Mouse (Mus musculus) embryonic facial prominence, embryonic 15.5 days (tissue): ENCODE measurements around the gene Gm11596. TPM values are rescaled to one million over a fixed set of nuclear protein-coding genes. Genes with fewer than 3 reads are reported as not detected.
"Not testable (repeated sequence)": the region's sequence is repeated elsewhere in the genome, so short reads cannot be mapped to it uniquely, and the experiment has no call there.

Experiments used
- ATAC-seq: fragments of 200-750 bp; cut with Nextera tagmentation; 2 replicates; pipeline ENCODE4 v1.8.0; 2017; ENCODE audit warnings: low read depth, moderate TSS enrichment; ENCODE audit not compliant: insufficient number of reproducible peaks, low FRiP score, low TSS enrichment
- H3K27ac ChIP-seq: fragments of 300-500 bp; sonication (generic); replicated peaks from 2 replicates; pipeline ENCODE4 v1.5.1; 2015; ENCODE audit warnings: mild to moderate bottlenecking, inconsistent platforms
- H3K27me3 ChIP-seq: fragments of 300-500 bp; sonication (generic); 2 replicates; pipeline ENCODE4 v1.6.1; 2015; ENCODE audit warnings: inconsistent platforms
- H3K36me3 ChIP-seq: fragments of 300-500 bp; sonication (generic); 2 replicates; pipeline ENCODE4 v1.6.1; 2015; ENCODE audit warnings: mild to moderate bottlenecking, inconsistent platforms
- H3K4me1 ChIP-seq: fragments of 300-500 bp; sonication (generic); 2 replicates; pipeline ENCODE4 v1.6.1; 2015; ENCODE audit warnings: inconsistent platforms
- H3K4me2 ChIP-seq: fragments of 300-500 bp; sonication (generic); replicated peaks from 2 replicates; pipeline ENCODE4 v1.6.1; 2015; ENCODE audit warnings: mild to moderate bottlenecking, inconsistent platforms
- H3K4me3 ChIP-seq: fragments of 300-500 bp; sonication (generic); replicated peaks from 2 replicates; pipeline ENCODE4 v1.5.1; 2015; ENCODE audit warnings: mild to moderate bottlenecking, inconsistent platforms
- H3K9ac ChIP-seq: fragments of 300-500 bp; sonication (generic); 2 replicates; pipeline ENCODE4 v1.6.1; 2015; ENCODE audit warnings: inconsistent platforms
- H3K9me3 ChIP-seq: fragments of 300-500 bp; sonication (generic); replicated peaks from 2 replicates; pipeline ENCODE4 v1.6.1; 2016; ENCODE audit warnings: inconsistent platforms
- WGBS: fragments of 180-500 bp; shearing (Covaris S2); methylation state at CpG from one replicate; pipeline ENCODE4 v1.1.7; 2015; 5-methylcytosine and 5-hydroxymethylcytosine counted together
- polyA plus RNA-seq: library from polyadenylated mRNA; unstranded; fragments of >200 nt; fragmentation: Nextera tagmentation; extraction: Ambion mirVana; gene quantifications from 2 replicates; pipeline ENCODE4 v1.2.1, GENCODE M21; 2015

Gene Gm11596
- 0.15 and 0.51 TPM in 2 replicates for polyA plus RNA-seq

GRCm38 (mm10) chr11:99793367-99793766, at the start of gene Gm11596:
Gene Gm11596, minus strand, starts transcription at chr11:99793467.
- Histone ChIP-seq H3K27me3 (no peaks in the 10 kb centered on the region; the same call in 1 of the 2 replicates), H3K4me2 (no peak within 1 kb of the TSS), H3K9ac (no peak within 1 kb of the TSS), H3K4me3 (no peak within 1 kb of the TSS), H3K9me3 (no peaks in the 10 kb centered on the region), H3K27ac (no peak within 1 kb of the TSS), H3K4me1 (no peaks in the 10 kb centered on the region), H3K36me3 (no peaks in the 10 kb centered on the region)
- 78% methylated on average over 2 of the region's 2 CpGs for WGBS
- no peak for ATAC-seq

DNA sequence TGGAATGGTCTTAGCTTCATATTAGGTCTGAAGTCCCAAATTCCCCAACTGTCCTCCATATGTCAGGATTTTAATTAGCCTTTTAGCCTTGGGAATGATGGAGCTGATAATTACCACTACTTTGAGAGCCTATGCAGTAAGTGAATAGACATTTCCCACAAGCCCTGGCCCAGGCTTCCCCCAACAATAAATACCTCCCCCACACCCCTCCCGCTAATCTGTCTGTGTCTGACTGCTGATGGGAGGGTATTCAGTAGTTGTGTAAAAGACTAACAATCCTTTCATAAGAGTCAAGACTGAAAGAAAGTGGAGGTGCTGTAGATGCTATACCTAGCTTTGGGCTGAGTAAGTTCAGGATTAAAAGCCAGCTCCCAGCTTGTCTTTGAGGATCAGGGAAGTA, 48.9 kb upstream of the Gm11596 start:
- WGBS, result 87% methylated on average over 1 of the region's 1 CpGs

GRCm38 (mm10) chr11:99837966-99838365, 44.7 kb upstream of the Gm11596 start, which contains the start of gene 2300003K06Rik:
Gene 2300003K06Rik, minus strand, starts transcription at chr11:99838066.
- no peaks in the 10 kb centered on the region for H3K4me1 ChIP-seq
- 54% methylated on average over 1 of the region's 1 CpGs for WGBS
- H3K9me3 ChIP-seq, result no peaks in the 10 kb centered on the region
- no peaks in the 10 kb centered on the region for H3K36me3 ChIP-seq
- no peaks in the 10 kb centered on the region for H3K27me3 ChIP-seq
- no peak within 1 kb of the TSS for H3K4me3 ChIP-seq
- no peak within 1 kb of the TSS for H3K9ac ChIP-seq
- no peak for ATAC-seq
- H3K4me2 ChIP-seq, result no peak within 1 kb of the TSS
- H3K27ac ChIP-seq, result no peak within 1 kb of the TSS

More for the DNA sequence above, 48.9 kb upstream of the Gm11596 start:
- Histone ChIP-seq H3K27ac (no peak overlapping the region), H3K4me2 (no peak overlapping the region), H3K36me3 (no peaks in the 10 kb centered on the region), H3K27me3 (no peaks in the 10 kb centered on the region), H3K9me3 (no peaks in the 10 kb centered on the region), H3K9ac (no peak overlapping the region), H3K4me1 (no peaks in the 10 kb centered on the region), H3K4me3 (no peak overlapping the region)
- no peak for ATAC-seq

DNA sequence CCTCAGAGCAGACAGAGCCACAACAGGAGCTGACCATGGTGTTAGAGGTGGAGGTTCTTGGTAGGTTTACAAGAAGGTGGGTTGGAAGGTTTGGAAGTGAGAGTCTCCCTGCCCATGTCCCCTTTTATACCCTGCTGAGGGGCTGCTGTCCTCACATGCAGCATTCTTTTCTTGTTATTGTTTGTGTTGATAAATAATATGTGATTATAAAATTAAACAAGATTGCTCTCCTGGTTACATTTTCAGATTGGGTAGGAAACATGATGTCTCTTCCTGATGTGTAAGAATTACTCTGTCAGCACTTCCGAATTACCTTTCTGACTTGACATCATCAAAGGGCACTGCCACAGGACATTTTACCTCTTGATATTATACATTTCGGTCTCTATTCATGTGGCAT, 22.3 kb upstream of the Gm11596 start, which contains the start of gene Gm11564:
TSS of gene Gm11564 (minus strand) at position 101 of the 400 bp plus-strand sequence.
- H3K4me3 ChIP-seq, H3K9me3 ChIP-seq, H3K4me2 ChIP-seq, H3K27ac ChIP-seq, H3K9ac ChIP-seq, ATAC-seq, H3K36me3 ChIP-seq, H3K27me3 ChIP-seq, H3K4me1 ChIP-seq: not testable (repeated sequence)
- WGBS, result 77% methylated on average over 2 of the region's 2 CpGs

- H3K27me3 ChIP-seq, H3K4me2 ChIP-seq, H3K9me3 ChIP-seq, ATAC-seq, H3K9ac ChIP-seq, H3K27ac ChIP-seq, H3K4me3 ChIP-seq, H3K4me1 ChIP-seq, H3K36me3 ChIP-seq: not testable (repeated sequence)
Observed at GRCm38 (mm10) chr11:99809792-99810191, 16.5 kb upstream of the Gm11596 start, which contains the start of gene Krtap4-13. Gene Krtap4-13, minus strand, starts transcription at chr11:99809892.

DNA sequence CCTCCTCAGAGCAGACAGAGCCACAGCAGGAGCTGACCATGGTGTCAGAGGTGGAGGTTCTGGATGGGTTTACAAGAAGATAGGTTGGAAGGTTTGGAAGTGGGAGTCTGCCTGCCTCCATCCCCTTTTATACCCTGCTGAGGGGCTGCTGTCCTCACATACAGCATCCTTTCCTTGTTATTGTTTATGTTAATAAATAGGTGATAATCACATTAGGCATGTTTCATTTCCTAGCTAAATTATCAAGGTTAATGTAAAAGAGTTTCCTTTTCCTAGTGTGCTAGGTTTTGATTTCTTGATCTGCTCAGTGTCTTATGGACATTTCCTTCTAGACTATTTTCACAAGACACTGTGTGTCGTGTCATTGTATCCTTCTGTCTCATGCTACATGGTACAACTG, 11.1 kb upstream of the Gm11596 start, which contains the start of gene Gm11554:
TSS of gene Gm11554 (minus strand) at position 101 of the 400 bp plus-strand sequence.
- H3K36me3 ChIP-seq, H3K4me2 ChIP-seq, H3K9me3 ChIP-seq, H3K27me3 ChIP-seq, H3K4me3 ChIP-seq, H3K27ac ChIP-seq, H3K9ac ChIP-seq, H3K4me1 ChIP-seq, ATAC-seq: not testable (repeated sequence)
- no CpG with 5 or more reads among the region's 1 CpGs for WGBS

- not testable (repeated sequence) for H3K36me3 ChIP-seq, H3K4me2 ChIP-seq, H3K4me1 ChIP-seq, H3K27me3 ChIP-seq, H3K9me3 ChIP-seq, H3K27ac ChIP-seq, H3K4me3 ChIP-seq, ATAC-seq, H3K9ac ChIP-seq
- WGBS, result no CpG with 5 or more reads among the region's 1 CpGs
Observed at GRCm38 (mm10) chr11:99798832-99799231, 5.6 kb upstream of the Gm11596 start, which contains the start of gene Gm11569. Gene Gm11569, minus strand, starts transcription at chr11:99798932.

GRCm38 (mm10) chr11:99784900-99785299, 8.4 kb downstream of the Gm11596 start, which contains the start of gene Krtap4-9:
Gene Krtap4-9, plus strand, starts transcription at chr11:99785200.
- not testable (repeated sequence) for H3K4me3 ChIP-seq, H3K36me3 ChIP-seq, H3K9me3 ChIP-seq, H3K4me1 ChIP-seq, H3K27ac ChIP-seq, H3K27me3 ChIP-seq, H3K4me2 ChIP-seq, H3K9ac ChIP-seq, ATAC-seq

- no peak within 1 kb of the TSS for H3K9ac ChIP-seq
- no peaks in the 10 kb centered on the region for H3K4me1 ChIP-seq
- no peak within 1 kb of the TSS for H3K4me2 ChIP-seq
- H3K9me3 ChIP-seq, result no peaks in the 10 kb centered on the region
- H3K27ac ChIP-seq, result no peak within 1 kb of the TSS
- no peaks in the 10 kb centered on the region for H3K36me3 ChIP-seq
- 95% methylated on average over 2 of the region's 2 CpGs for WGBS
- ATAC-seq, result no peak
- H3K4me3 ChIP-seq, result no peak within 1 kb of the TSS
- H3K27me3 ChIP-seq, result no peaks in the 10 kb centered on the region
Observed at GRCm38 (mm10) chr11:99780604-99781003, 12.7 kb downstream of the Gm11596 start, which contains the start of gene Krtap4-8. Gene Krtap4-8, minus strand, starts transcription at chr11:99780704.

- H3K4me3 ChIP-seq, result no peak overlapping the region
- WGBS, result 67% methylated on average over 7 of the region's 7 CpGs
- no peaks in the 10 kb centered on the region for H3K36me3 ChIP-seq
Observed at GRCm38 (mm10) chr11:99778401-99778800, 14.9 kb downstream of the Gm11596 start.

DNA sequence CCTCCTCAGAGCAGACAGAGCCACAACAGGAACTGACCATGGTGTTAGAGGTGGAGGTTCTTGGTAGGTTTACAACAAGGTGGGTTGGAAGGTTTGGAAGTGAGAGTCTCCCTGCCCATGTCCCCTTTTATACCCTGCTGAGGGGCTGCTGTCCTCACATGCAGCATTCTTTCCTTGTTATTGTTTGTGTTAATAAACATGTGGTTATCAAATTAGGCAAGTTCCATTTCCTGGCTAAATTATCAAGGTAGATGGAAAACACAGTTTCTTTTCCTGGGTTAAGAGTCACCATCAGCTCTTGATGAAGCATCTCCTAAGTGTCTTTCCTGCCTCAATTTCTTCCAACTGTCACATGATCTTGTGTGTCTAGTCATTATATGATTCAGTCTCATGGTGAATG, 20.5 kb downstream of the Gm11596 start, which contains the start of gene Gm11595:
TSS of gene Gm11595 (minus strand) at position 101 of the 400 bp plus-strand sequence.
- not testable (repeated sequence) for H3K27ac ChIP-seq, H3K27me3 ChIP-seq, H3K9me3 ChIP-seq, H3K36me3 ChIP-seq, H3K4me3 ChIP-seq, H3K4me1 ChIP-seq, H3K4me2 ChIP-seq, H3K9ac ChIP-seq, ATAC-seq

More at GRCm38 (mm10) chr11:99778401-99778800, 14.9 kb downstream of the Gm11596 start:
- Histone ChIP-seq H3K4me2 (no peak overlapping the region), H3K9ac (no peak overlapping the region), H3K27me3 (no peaks in the 10 kb centered on the region), H3K27ac (no peak overlapping the region), H3K4me1 (no peaks in the 10 kb centered on the region), H3K9me3 (no peaks in the 10 kb centered on the region)
- no peak for ATAC-seq

DNA sequence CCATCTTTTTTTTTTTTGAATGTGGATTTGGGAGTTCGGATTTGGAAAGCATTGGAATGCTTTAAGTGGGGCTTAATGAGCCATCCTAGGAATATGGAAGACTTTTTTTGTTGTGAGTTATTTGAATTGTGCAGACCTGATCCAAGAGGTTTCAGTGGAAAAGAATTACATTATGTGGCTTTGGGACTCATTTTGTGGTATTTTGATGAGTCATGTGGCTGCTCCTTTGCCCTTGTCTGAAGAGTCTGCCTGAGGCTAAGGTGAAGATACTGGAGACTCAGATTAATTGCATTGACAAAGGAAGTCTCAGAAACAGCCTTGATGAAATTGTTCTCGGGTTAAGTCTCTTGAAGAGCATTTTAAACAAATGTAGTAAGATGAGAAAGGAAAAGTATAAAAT, 24.9 kb downstream of the Gm11596 start:
- no peak for ATAC-seq
- H3K4me3 ChIP-seq, result no peak overlapping the region

More for the DNA sequence above, 24.9 kb downstream of the Gm11596 start:
- Histone ChIP-seq H3K9me3 (no peaks in the 10 kb centered on the region), H3K27me3 (no peaks in the 10 kb centered on the region), H3K36me3 (no peaks in the 10 kb centered on the region), H3K27ac (no peak overlapping the region), H3K9ac (no peak overlapping the region), H3K4me1 (no peaks in the 10 kb centered on the region), H3K4me2 (no peak overlapping the region)
- WGBS, result 44% methylated on average over 2 of the region's 2 CpGs
